Mouse (Mus musculus): ENCODE data around the gene Rcbtb2. TPM values are rescaled to one million over a fixed set of nuclear protein-coding genes. Genes with fewer than 3 reads are reported as not detected.

Rcbtb2 gene
- total RNA-seq, 2 experiments from 2014 or later, result 20.0 to 23.2 TPM

- no peak for DNase-seq
- intact Hi-C loops (cut with DNase I), result no loop called here
Observed at GRCm38 (mm10) chr14:73180671-73181070, 57.8 kb downstream of the Rcbtb2 start.

GRCm38 (mm10) chr14:73181144-73181543 lies 58.3 kb downstream of the Rcbtb2 start:
- DNase-seq, result no peak
- intact Hi-C loops (cut with DNase I), result no loop called here

DNA sequence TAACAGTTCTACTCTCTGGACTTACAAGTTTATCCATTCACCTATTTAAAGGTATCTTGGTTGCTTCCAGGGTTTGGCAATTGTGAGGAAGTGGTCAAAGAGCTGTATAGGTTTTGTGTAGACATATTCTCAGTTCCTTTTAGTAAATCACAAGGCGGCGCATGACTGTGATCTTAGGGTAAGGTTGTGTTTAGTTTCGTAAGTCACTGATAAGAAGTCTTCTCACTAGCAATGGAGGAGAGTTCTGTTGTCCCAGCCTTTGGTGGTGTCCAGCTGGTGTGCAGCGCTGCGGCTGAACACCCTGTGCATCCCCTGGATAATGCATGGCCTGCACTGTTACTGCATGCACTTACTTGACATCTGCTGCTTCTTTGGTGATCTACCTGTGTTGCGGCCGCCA lies 64.0 kb downstream of the Rcbtb2 start:
- DNase-seq, result no peak
- intact Hi-C loops (cut with DNase I), result no loop called here

DNA sequence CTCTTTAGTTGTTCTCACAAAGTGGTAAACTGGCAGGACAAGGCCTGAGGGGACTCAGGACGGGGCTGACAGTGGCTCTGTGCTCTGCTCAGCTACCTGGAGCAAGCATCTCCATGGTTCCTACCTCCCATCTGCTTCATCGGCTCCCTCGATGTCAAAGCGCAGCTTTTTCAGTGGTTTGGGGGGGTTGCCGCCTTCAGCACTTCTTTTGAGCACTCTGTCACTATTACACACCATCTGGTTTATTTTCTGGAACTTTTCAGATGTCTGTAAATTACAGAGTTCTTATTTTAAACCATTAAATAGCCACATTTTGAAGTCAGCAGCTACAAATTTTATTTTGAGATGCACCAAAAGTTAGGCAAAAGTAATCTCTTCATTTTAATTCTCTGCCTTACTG lies 76.2 kb downstream of the Rcbtb2 start:
- intact Hi-C loops (cut with DNase I), result no loop called here
- DNase-seq, result no peak

DNA sequence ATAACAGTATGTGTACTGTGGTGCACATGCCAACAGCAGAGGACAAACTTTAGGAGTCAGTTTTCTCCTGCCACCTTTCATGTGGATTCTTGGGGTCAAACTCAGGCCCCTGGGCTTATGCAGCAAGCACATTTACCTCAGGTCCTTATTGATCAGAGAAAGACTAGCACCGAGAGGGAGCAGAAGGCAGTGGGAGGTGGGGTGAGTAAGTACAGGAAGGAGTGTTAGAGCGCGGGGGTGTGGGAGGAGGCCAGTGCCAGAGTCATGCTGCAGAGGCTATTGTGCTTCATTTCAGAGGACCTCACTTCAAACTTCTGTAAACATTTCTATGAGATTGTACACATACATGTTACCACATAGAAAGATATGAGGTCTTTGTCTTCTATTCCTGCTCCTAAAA lies 78.6 kb downstream of the Rcbtb2 start:
- DNase-seq, result no peak
- intact Hi-C loops (cut with DNase I), result loop anchor here (5.0 kb wide), 1 partner anchor 36 kb away; the partner anchor contains the start of gene Lpar6

GRCm38 (mm10) chr14:73204016-73204415 lies 81.2 kb downstream of the Rcbtb2 start:
- no peak for DNase-seq
- intact Hi-C loops (cut with DNase I), result loop anchor here (5.0 kb wide), 1 partner anchor 33 kb away; the partner anchor contains the start of gene Lpar6

DNA sequence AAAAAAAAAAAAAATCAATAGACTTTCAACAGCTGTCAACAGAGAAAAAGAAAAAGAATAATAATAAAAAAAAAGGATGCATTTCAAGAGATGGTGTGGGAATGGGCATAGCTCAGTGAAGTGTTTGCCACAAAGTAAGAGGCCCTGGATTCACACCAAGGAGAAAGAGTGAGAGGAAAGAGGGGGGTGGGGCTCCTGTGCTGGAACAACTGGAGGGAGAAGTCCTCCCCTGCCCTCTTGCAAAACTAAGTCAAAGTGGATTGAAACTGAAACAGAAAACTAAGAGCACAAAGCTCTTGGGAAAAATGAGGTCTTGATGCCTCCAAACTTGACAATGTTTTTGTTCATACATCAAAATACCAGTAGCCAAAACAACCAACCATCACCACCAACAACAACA lies 86.4 kb downstream of the Rcbtb2 start:
- intact Hi-C loops (cut with DNase I), result no loop called here
- peak in 1 of 2 experiments; percentile 15 for DNase-seq

GRCm38 (mm10) chr14:73210196-73210595 lies 87.4 kb downstream of the Rcbtb2 start:
- no peak for DNase-seq
- intact Hi-C loops (cut with DNase I), result no loop called here

DNA sequence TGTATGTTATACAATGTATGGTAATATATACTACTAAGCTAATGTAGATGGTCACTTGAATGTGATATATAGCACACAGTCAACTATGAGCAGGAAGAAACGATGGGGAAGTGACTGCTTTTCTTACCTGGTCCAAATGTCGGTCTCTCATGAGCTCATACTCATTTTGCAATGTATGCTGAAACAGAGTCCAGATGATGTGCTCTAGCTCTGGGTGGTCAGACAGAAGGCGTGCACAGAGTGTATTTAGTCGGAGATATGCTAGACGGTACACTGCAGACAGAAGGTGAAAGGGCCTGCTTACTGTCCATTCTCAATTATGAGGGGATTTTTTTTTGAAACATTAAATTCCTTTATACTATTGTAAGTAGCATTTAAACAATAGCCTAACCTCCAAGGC lies 88.6 kb downstream of the Rcbtb2 start:
- intact Hi-C loops (cut with DNase I), result no loop called here

DNA sequence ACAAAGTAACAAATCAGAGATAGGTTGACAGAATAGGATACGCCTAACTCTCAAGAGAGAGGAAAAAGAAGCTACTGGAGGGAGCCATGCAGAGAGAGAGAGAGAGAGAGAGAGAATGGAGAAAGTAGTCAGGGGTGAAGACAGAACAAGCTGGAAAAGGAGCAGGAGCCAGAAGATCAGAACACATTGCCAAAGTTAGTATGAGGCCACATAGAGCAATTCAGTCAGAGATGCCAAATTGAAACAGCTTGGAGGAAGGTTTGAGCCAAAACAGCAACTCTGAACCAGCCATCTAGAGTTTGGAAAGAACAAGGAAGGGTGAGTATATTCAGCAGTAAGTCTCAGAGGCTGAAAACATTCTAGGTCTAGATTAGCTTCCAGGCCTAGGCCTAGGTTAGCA lies 94.2 kb downstream of the Rcbtb2 start:
- intact Hi-C loops (cut with DNase I), result no loop called here
- DNase-seq, result no peak

More for the DNA sequence above, 88.6 kb downstream of the Rcbtb2 start:
- no peak for DNase-seq

GRCm38 (mm10) chr14:73222316-73222970 lies 99.6 kb downstream of the Rcbtb2 start:
- no peak for DNase-seq
- intact Hi-C loops (cut with DNase I), result no loop called here

DNA sequence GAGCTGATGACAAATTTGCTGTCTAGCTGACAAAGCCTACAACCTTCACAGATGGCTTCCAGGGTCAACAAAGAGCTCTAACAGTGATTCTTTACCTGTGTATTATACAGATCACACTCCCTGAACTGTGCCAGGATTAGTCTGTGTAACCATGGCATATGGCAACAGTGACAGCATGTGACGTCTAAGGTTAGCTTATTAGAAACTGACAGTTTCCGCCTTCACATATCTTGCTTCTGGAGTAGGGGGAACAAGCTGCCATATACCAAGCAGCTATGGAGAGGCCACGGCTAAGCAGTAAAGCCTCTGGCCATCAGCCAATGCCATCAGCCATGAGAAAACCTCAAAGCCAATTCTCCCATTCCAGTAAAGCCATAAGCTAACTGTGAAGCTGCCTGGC lies 103.5 kb downstream of the Rcbtb2 start:
- intact Hi-C loops (cut with DNase I), result no loop called here
- no peak for DNase-seq

- DNase-seq, result no peak
- intact Hi-C loops (cut with DNase I), result no loop called here
Observed at GRCm38 (mm10) chr14:73226849-73227248, 104.0 kb downstream of the Rcbtb2 start.

GRCm38 (mm10) chr14:73231286-73231982 lies 108.6 kb downstream of the Rcbtb2 start:
- intact Hi-C loops (cut with DNase I), result no loop called here
- peak in 1 of 2 experiments; percentile 22 for DNase-seq

GRCm38 (mm10) chr14:73234468-73235031 lies 111.7 kb downstream of the Rcbtb2 start:
- no peak for DNase-seq
- intact Hi-C loops (cut with DNase I), result loop anchor here (5.0 kb wide), 2 partner anchors 32 to 153 kb away; partner anchors contain the start of gene Itm2b

GRCm38 (mm10) chr14:73237848-73238321 lies 115.0 kb downstream of the Rcbtb2 start, which contains the start of gene Lpar6:
Lpar6 (plus strand) TSS chr14:73237895.
- DNase-seq, result peak; percentile 74 to 75
- intact Hi-C loops (cut with DNase I), result loop anchor here (1.0 to 5.0 kb wide), 4 partner anchors 36 to 149 kb away; partner anchors contain the start of gene Itm2b

- intact Hi-C loops (cut with DNase I), result loop anchor here (1.0 to 5.0 kb wide), 4 partner anchors 36 to 149 kb away; partner anchors contain the start of gene Itm2b
- peak; percentile 54 to 65 for DNase-seq
Observed at GRCm38 (mm10) chr14:73238498-73239250, 115.8 kb downstream of the Rcbtb2 start.

- peak; percentile 20 to 25 for DNase-seq
- intact Hi-C loops (cut with DNase I), result loop anchor here (2.0 to 5.0 kb wide), 3 partner anchors 37 to 148 kb away; partner anchors contain the start of gene Itm2b
Observed at GRCm38 (mm10) chr14:73239291-73239690, 116.5 kb downstream of the Rcbtb2 start.

- DNase-seq, result no peak
- intact Hi-C loops (cut with DNase I), result loop anchor here (2.0 to 5.0 kb wide), 3 partner anchors 38 to 147 kb away; partner anchors contain the start of gene Itm2b
Observed at GRCm38 (mm10) chr14:73239857-73240256, 117.0 kb downstream of the Rcbtb2 start.

DNA sequence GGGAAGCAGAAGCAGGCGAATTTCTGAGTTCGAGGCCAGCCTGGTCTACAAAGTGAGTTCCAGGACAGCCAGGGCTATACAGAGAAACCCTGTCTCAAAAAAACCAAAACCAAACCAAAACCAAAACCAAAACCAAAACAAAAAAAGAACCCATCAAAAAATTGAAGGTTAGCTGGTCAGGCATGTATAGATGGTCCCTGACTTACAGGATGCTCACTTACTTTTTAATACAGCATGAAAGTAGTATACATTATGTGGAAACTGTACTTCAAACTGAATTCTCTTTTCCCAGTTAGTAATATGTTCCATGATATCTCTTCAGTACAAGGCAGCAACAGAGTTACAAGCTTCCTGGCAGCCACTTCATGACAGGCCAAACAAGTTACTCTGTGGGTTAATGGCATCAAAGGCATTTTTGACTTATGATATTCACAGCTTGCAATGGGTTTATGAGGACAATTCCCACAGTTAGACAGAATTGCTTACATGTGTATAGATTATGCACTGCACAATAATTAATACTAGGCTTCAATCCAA lies 121.3 kb downstream of the Rcbtb2 start:
- intact Hi-C loops (cut with DNase I), result no loop called here
- no peak for DNase-seq
